In genomic region chr2:172345258-172345738, GRCm38 (mm10) we compare ENCODE assay signal across 8 mouse cellular contexts. TPM values are rescaled to one million over a fixed set of nuclear protein-coding genes. Genes with fewer than 3 reads are reported as not detected.
DNase-seq lines count a peak whose midpoint lies in the region; ATAC-seq and TF ChIP-seq lines count a peak whose summit lies in the region.

Gene Fam210b (plus strand): TSS chr2:172345565.

- H3K36me3 ChIP-seq in E14TG2a.4 (ENCODE audit: insufficient read depth, low read length), result no peaks in the 10 kb centered on the region
- no peaks in the 10 kb centered on the region for H3K36me3 ChIP-seq in forebrain, embryonic 12.5 days (replicated peaks)
- no peaks in the 10 kb centered on the region for H3K36me3 ChIP-seq in heart, postnatal 0 days (replicated peaks; ENCODE audit: control insufficient read depth, insufficient read depth, low read length)
- H3K36me3 ChIP-seq in liver, embryonic 16.5 days (ENCODE audit: control insufficient read depth, insufficient read depth), result peaks cover 12% of the 10 kb centered on the region
- H3K36me3 ChIP-seq in neural tube, embryonic 13.5 days, result no peaks in the 10 kb centered on the region
- H3K36me3 ChIP-seq in testis, adult 2 months (ENCODE audit: control insufficient read depth, insufficient read depth, low read length), result no peaks in the 10 kb centered on the region

- H3K27me3 ChIP-seq in E14TG2a.4 (ENCODE audit: insufficient read depth, low read length), result peaks cover 17% of the 10 kb centered on the region
- peaks cover 11% of the 10 kb centered on the region; the same call in 1 of the 2 replicates for H3K27me3 ChIP-seq in forebrain, embryonic 12.5 days
- H3K27me3 ChIP-seq in heart, postnatal 0 days (ENCODE audit: control insufficient read depth, insufficient read depth, low read length), result no peaks in the 10 kb centered on the region
- H3K27me3 ChIP-seq in liver, embryonic 16.5 days (ENCODE audit: control insufficient read depth, insufficient read depth, low read depth, low read length), result no peaks in the 10 kb centered on the region
- H3K27me3 ChIP-seq in neural tube, embryonic 13.5 days, result no peaks in the 10 kb centered on the region
- no peaks in the 10 kb centered on the region for H3K27me3 ChIP-seq in testis, adult 2 months (ENCODE audit: control insufficient read depth, insufficient read depth, low read length)

- WGBS in forebrain, embryonic 12.5 days, result under 1% methylated on average over 35 of the region's 35 CpGs
- WGBS in heart, postnatal 0 days, result under 1% methylated on average over 35 of the region's 35 CpGs
- under 1% methylated on average over 32 of the region's 35 CpGs for WGBS in liver, embryonic 16.5 days (ENCODE audit: insufficient replicate concordance)
- WGBS in neural tube, embryonic 13.5 days, result 1% methylated on average over 35 of the region's 35 CpGs

- no peak for TF ChIP-seq CTCF in E14TG2a.4 (conservative IDR thresholded peaks at IDR 0.05; ENCODE audit: low read length)
- TF ChIP-seq CTCF in heart, postnatal 0 days (IDR thresholded peaks at IDR 0.05; ENCODE audit: low read depth), result no peak
- TF ChIP-seq CTCF in testis, adult 2 months (IDR thresholded peaks at IDR 0.05; ENCODE audit: control insufficient read depth, insufficient read depth, insufficient replicate concordance, low read depth, low read length), result no peak

- peak within 1 kb of the TSS; percentile 77 for H3K9ac ChIP-seq in forebrain, embryonic 12.5 days
- peak within 1 kb of the TSS; percentile 62 for H3K9ac ChIP-seq in heart, postnatal 0 days (replicated peaks; ENCODE audit: low read depth, low read length)
- peak within 1 kb of the TSS; percentile 99 for H3K9ac ChIP-seq in liver, embryonic 16.5 days (ENCODE audit: low read depth, low read length)
- H3K9ac ChIP-seq in neural tube, embryonic 13.5 days, result peak within 1 kb of the TSS; percentile 80

- H3K9me3 ChIP-seq in E14TG2a.4 (ENCODE audit: low read length), result no peaks in the 10 kb centered on the region
- H3K9me3 ChIP-seq in forebrain, embryonic 12.5 days, result no peaks in the 10 kb centered on the region
- no peaks in the 10 kb centered on the region for H3K9me3 ChIP-seq in heart, postnatal 0 days (replicated peaks; ENCODE audit: control insufficient read depth, low read length)
- H3K9me3 ChIP-seq in liver, embryonic 16.5 days (replicated peaks; ENCODE audit: control insufficient read depth, low read length), result no peaks in the 10 kb centered on the region
- H3K9me3 ChIP-seq in neural tube, embryonic 13.5 days, result no peaks in the 10 kb centered on the region

- peak; percentile 99 for DNase-seq in c-Kit-positive CD71-positive TER-119-positive erythroid progenitor cells, embryonic 14.5 days (ENCODE audit: low spot score)
- DNase-seq in heart, postnatal 0 days (ENCODE audit: low spot score), result peak; percentile 99
- peak; percentile 98 to 99 for DNase-seq in kidney, postnatal 4 days

- peak within 1 kb of the TSS; percentile 93 for H3K4me3 ChIP-seq in E14TG2a.4 (replicated peaks; ENCODE audit: low read length)
- peak within 1 kb of the TSS; percentile 65 for H3K4me3 ChIP-seq in forebrain, embryonic 12.5 days (replicated peaks)
- peak within 1 kb of the TSS; percentile 76 for H3K4me3 ChIP-seq in heart, postnatal 0 days (ENCODE audit: low read depth, low read length)
- H3K4me3 ChIP-seq in liver, embryonic 16.5 days (ENCODE audit: low read depth, low read length), result peak within 1 kb of the TSS; percentile 98
- peak within 1 kb of the TSS; percentile 75 for H3K4me3 ChIP-seq in neural tube, embryonic 13.5 days
- peak within 1 kb of the TSS; percentile 87 for H3K4me3 ChIP-seq in testis, adult 2 months (ENCODE audit: control insufficient read depth, low read depth, low read length)

- TF ChIP-seq EP300 in heart, postnatal 0 days (IDR thresholded peaks at IDR 0.05; ENCODE audit: low read depth), result no peak

- peak; percentile 96 for ATAC-seq in forebrain, embryonic 12.5 days (ENCODE audit: low FRiP score)
- ATAC-seq in heart, postnatal 0 days (ENCODE audit: insufficient read depth, low read depth), result peak; percentile 98
- ATAC-seq in liver, embryonic 16.5 days (ENCODE audit: low read depth), result peak; percentile 76
- ATAC-seq in neural tube, embryonic 13.5 days (ENCODE audit: low read depth), result peak; percentile 94

- peak within 1 kb of the TSS; percentile 95 for H3K4me2 ChIP-seq in forebrain, embryonic 12.5 days
- H3K4me2 ChIP-seq in heart, postnatal 0 days (ENCODE audit: low read depth, low read length), result peak within 1 kb of the TSS; percentile 95
- H3K4me2 ChIP-seq in liver, embryonic 16.5 days (ENCODE audit: low read depth, low read length), result peak within 1 kb of the TSS; percentile 76
- H3K4me2 ChIP-seq in neural tube, embryonic 13.5 days, result peak within 1 kb of the TSS; percentile 98

- TF ChIP-seq POLR2A in testis, adult 2 months (IDR thresholded peaks at IDR 0.05; ENCODE audit: control insufficient read depth, low read depth, low read length), result peak; percentile 67

- H3K4me1 ChIP-seq in E14TG2a.4 (replicated peaks; ENCODE audit: low read depth, low read length), result peaks cover 22% of the 10 kb centered on the region
- peaks cover 40% of the 10 kb centered on the region for H3K4me1 ChIP-seq in forebrain, embryonic 12.5 days
- peaks cover 18% of the 10 kb centered on the region; the same call in 1 of the 2 replicates for H3K4me1 ChIP-seq in heart, postnatal 0 days (ENCODE audit: control insufficient read depth, insufficient read depth)
- H3K4me1 ChIP-seq in liver, embryonic 16.5 days (ENCODE audit: control insufficient read depth, low read depth, low read length), result peaks cover 39% of the 10 kb centered on the region
- H3K4me1 ChIP-seq in neural tube, embryonic 13.5 days (replicated peaks), result peaks cover 59% of the 10 kb centered on the region
- peaks cover 18% of the 10 kb centered on the region for H3K4me1 ChIP-seq in testis, adult 2 months (ENCODE audit: control insufficient read depth, insufficient read depth, low read length)

- H3K27ac ChIP-seq in forebrain, embryonic 12.5 days, result peak within 1 kb of the TSS; percentile 71
- peak within 1 kb of the TSS; percentile 68 for H3K27ac ChIP-seq in heart, postnatal 0 days (ENCODE audit: low read depth)
- peak within 1 kb of the TSS; percentile 98 for H3K27ac ChIP-seq in liver, embryonic 16.5 days (ENCODE audit: low read length)
- peak within 1 kb of the TSS; percentile 67 for H3K27ac ChIP-seq in neural tube, embryonic 13.5 days (replicated peaks)
- peak within 1 kb of the TSS; percentile 32; the same call in 1 of the 2 replicates for H3K27ac ChIP-seq in testis, adult 2 months (ENCODE audit: control insufficient read depth, insufficient read depth, low read depth, low read length)

RNA-seq across cellular contexts. Expression of gene Fam210b, which starts in this region (rescaled TPM):
- 22.4 and 24.1 TPM in 2 replicates for polyA plus RNA-seq in forebrain, embryonic 12.5 days (2016; fragmentation: Nextera tagmentation; extraction: Ambion mirVana)
- 3.3 and 6.6 TPM in 2 replicates for total RNA-seq in heart, postnatal 0 days (2014; rRNA removed; ENCODE audit: low replicate concordance)
- 9.4 and 10.0 TPM in 2 replicates for polyA plus RNA-seq in heart, postnatal 0 days (2015; fragmentation: Nextera tagmentation; extraction: Ambion mirVana)
- 136 and 144 TPM in 2 replicates for polyA plus RNA-seq in liver, embryonic 16.5 days (2015; fragmentation: Nextera tagmentation; extraction: Ambion mirVana)
- polyA plus RNA-seq in neural tube, embryonic 13.5 days (2015; fragmentation: Nextera tagmentation; extraction: Ambion mirVana), result 29.9 and 33.0 TPM in 2 replicates
- 6.8 and 7.9 TPM in 2 replicates for polyA plus RNA-seq in testis, adult 2 months (2012; rRNA removed)

Comparison
In these comparisons a context has a peak if more than half of its experiments do, and no peak if none do; other contexts are left out.
1. Peak in every context shown above with its lines: DNase-seq, ATAC-seq, H3K4me3 ChIP-seq and H3K27ac ChIP-seq.
2. H3K27ac ChIP-seq: peak in every context shown above with its lines; median percentile 98 in liver, embryonic 16.5 days; 71 in forebrain, embryonic 12.5 days; 68 in heart, postnatal 0 days; 67 in neural tube, embryonic 13.5 days; 32 in testis, adult 2 months.